Mouse (Mus musculus): ENCODE measurements around the gene Tead2. TPM values are rescaled to one million over a fixed set of nuclear protein-coding genes. Genes with fewer than 3 reads are reported as not detected.

The Tead2 gene
- polyA plus RNA-seq, 1 experiment: 184 TPM

GRCm38 (mm10) chr7:45192585-45193310 lies 22.8 kb upstream of the Tead2 start:
- DNase-seq (ENCODE audit: low read depth): no peak
- TF ChIP-seq CTCF (IDR thresholded peaks at IDR 0.05; ENCODE audit: borderline replicate concordance, extremely low read depth, insufficient read depth, insufficient read length) (no peak), POLR2A (IDR thresholded peaks at IDR 0.05; ENCODE audit: borderline replicate concordance, extremely low read depth, insufficient read depth, insufficient read length, poor library complexity, severe bottlenecking) (no peak)

- DNase-seq (ENCODE audit: low read depth): no peak
- TF ChIP-seq POLR2A (IDR thresholded peaks at IDR 0.05; ENCODE audit: borderline replicate concordance, extremely low read depth, insufficient read depth, insufficient read length, poor library complexity, severe bottlenecking) (no peak), CTCF (IDR thresholded peaks at IDR 0.05; ENCODE audit: borderline replicate concordance, extremely low read depth, insufficient read depth, insufficient read length) (no peak)
These were observed 22.1 kb upstream of the Tead2 start for GRCm38 (mm10) chr7:45193406-45193805.

- DNase-seq (ENCODE audit: low read depth): no peak
- TF ChIP-seq CTCF (IDR thresholded peaks at IDR 0.05; ENCODE audit: borderline replicate concordance, extremely low read depth, insufficient read depth, insufficient read length) (no peak), POLR2A (IDR thresholded peaks at IDR 0.05; ENCODE audit: borderline replicate concordance, extremely low read depth, insufficient read depth, insufficient read length, poor library complexity, severe bottlenecking) (no peak)
These were observed 21.4 kb upstream of the Tead2 start for GRCm38 (mm10) chr7:45193871-45194785.

- TF ChIP-seq POLR2A (IDR thresholded peaks at IDR 0.05; ENCODE audit: borderline replicate concordance, extremely low read depth, insufficient read depth, insufficient read length, poor library complexity, severe bottlenecking): no peak
- TF ChIP-seq CTCF (IDR thresholded peaks at IDR 0.05; ENCODE audit: borderline replicate concordance, extremely low read depth, insufficient read depth, insufficient read length): no peak
- DNase-seq (ENCODE audit: low read depth): no peak
These were observed 20.0 kb upstream of the Tead2 start for GRCm38 (mm10) chr7:45195341-45196175.

- DNase-seq (ENCODE audit: low read depth): no peak
These were observed 19.4 kb upstream of the Tead2 start for GRCm38 (mm10) chr7:45196176-45196535.

GRCm38 (mm10) chr7:45196994-45197393 lies 18.6 kb upstream of the Tead2 start:
- no peak for DNase-seq (ENCODE audit: low read depth)
- TF ChIP-seq CTCF (IDR thresholded peaks at IDR 0.05; ENCODE audit: borderline replicate concordance, extremely low read depth, insufficient read depth, insufficient read length) (no peak), POLR2A (IDR thresholded peaks at IDR 0.05; ENCODE audit: borderline replicate concordance, extremely low read depth, insufficient read depth, insufficient read length, poor library complexity, severe bottlenecking) (no peak)

More at GRCm38 (mm10) chr7:45196176-45196535, 19.4 kb upstream of the Tead2 start:
- TF ChIP-seq CTCF (IDR thresholded peaks at IDR 0.05; ENCODE audit: borderline replicate concordance, extremely low read depth, insufficient read depth, insufficient read length): no peak
- TF ChIP-seq POLR2A (IDR thresholded peaks at IDR 0.05; ENCODE audit: borderline replicate concordance, extremely low read depth, insufficient read depth, insufficient read length, poor library complexity, severe bottlenecking): no peak

GRCm38 (mm10) chr7:45198435-45198834 lies 17.1 kb upstream of the Tead2 start:
- DNase-seq (ENCODE audit: low read depth): peak; percentile 91
- TF ChIP-seq CTCF (IDR thresholded peaks at IDR 0.05; ENCODE audit: borderline replicate concordance, extremely low read depth, insufficient read depth, insufficient read length) (peak; percentile 95), POLR2A (IDR thresholded peaks at IDR 0.05; ENCODE audit: borderline replicate concordance, extremely low read depth, insufficient read depth, insufficient read length, poor library complexity, severe bottlenecking) (no peak)

GRCm38 (mm10) chr7:45198961-45199360 lies 16.6 kb upstream of the Tead2 start:
- TF ChIP-seq POLR2A (IDR thresholded peaks at IDR 0.05; ENCODE audit: borderline replicate concordance, extremely low read depth, insufficient read depth, insufficient read length, poor library complexity, severe bottlenecking) (no peak), CTCF (IDR thresholded peaks at IDR 0.05; ENCODE audit: borderline replicate concordance, extremely low read depth, insufficient read depth, insufficient read length) (no peak)

GRCm38 (mm10) chr7:45202654-45203053 lies 12.9 kb upstream of the Tead2 start:
- no peak for TF ChIP-seq CTCF (IDR thresholded peaks at IDR 0.05; ENCODE audit: borderline replicate concordance, extremely low read depth, insufficient read depth, insufficient read length)
- no peak for TF ChIP-seq POLR2A (IDR thresholded peaks at IDR 0.05; ENCODE audit: borderline replicate concordance, extremely low read depth, insufficient read depth, insufficient read length, poor library complexity, severe bottlenecking)
- no peak for DNase-seq (ENCODE audit: low read depth)

More at GRCm38 (mm10) chr7:45198961-45199360, 16.6 kb upstream of the Tead2 start:
- no peak for DNase-seq (ENCODE audit: low read depth)

- TF ChIP-seq POLR2A (IDR thresholded peaks at IDR 0.05; ENCODE audit: borderline replicate concordance, extremely low read depth, insufficient read depth, insufficient read length, poor library complexity, severe bottlenecking): peak; percentile 51; the same call in 1 of the 2 replicates
- no peak for TF ChIP-seq CTCF (IDR thresholded peaks at IDR 0.05; ENCODE audit: borderline replicate concordance, extremely low read depth, insufficient read depth, insufficient read length)
- DNase-seq (ENCODE audit: low read depth): peak; percentile 100
These were observed 11.0 kb upstream of the Tead2 start, which contains the start of gene Ccdc155 for GRCm38 (mm10) chr7:45204380-45205143. Ccdc155 (minus strand) TSS chr7:45204892.

Measured in brain, embryonic 14.5 days (tissue).